Mouse (Mus musculus): ENCODE measurements around the gene Jph4.

Gene Jph4

DNA sequence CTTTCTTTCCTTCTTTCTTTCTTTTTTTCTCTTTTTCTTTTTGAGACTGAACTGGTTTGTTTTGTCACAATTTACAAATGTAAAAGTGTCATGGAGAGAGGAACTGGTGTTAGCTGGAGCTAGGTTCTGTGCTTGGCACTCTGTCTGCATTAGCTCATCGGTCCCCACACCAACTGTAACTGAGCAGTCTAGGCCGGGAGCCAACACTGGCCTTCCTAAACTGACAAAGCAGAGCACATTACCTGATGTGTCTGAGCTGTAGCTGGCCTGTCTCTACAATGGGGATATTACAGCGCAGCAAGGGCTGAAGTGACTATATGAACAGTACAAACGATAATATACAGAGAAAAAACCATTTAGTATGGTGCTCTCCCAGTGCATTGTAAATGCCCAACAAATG, 2.1 kb upstream of the Jph4 start:
- DNase-seq (ENCODE audit: low spot score in 2 of 2): no peak

DNA sequence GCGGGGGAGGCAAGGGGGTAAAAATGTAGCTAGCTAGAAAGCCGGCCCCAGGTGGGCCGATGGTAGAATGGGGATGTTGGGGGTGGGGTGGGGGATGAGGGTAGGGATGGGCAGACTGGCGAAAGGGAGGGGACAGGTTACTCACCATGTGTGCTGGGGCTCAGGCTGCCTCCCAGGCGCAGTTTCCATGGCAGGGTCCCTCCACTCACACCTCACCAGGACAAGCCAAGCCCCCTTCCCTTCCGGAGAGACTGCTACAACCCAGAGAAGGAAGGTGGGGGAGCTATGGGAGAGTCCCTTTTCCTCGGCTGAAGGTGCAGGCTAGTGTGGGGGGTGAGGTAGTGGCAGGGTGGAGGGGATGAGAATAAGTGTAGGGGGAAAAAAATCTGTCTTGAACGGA, 889 bp downstream of the Jph4 start:
- peak in 1 of 2 experiments; percentile 26 for DNase-seq (ENCODE audit: low spot score in 2 of 2)

DNA sequence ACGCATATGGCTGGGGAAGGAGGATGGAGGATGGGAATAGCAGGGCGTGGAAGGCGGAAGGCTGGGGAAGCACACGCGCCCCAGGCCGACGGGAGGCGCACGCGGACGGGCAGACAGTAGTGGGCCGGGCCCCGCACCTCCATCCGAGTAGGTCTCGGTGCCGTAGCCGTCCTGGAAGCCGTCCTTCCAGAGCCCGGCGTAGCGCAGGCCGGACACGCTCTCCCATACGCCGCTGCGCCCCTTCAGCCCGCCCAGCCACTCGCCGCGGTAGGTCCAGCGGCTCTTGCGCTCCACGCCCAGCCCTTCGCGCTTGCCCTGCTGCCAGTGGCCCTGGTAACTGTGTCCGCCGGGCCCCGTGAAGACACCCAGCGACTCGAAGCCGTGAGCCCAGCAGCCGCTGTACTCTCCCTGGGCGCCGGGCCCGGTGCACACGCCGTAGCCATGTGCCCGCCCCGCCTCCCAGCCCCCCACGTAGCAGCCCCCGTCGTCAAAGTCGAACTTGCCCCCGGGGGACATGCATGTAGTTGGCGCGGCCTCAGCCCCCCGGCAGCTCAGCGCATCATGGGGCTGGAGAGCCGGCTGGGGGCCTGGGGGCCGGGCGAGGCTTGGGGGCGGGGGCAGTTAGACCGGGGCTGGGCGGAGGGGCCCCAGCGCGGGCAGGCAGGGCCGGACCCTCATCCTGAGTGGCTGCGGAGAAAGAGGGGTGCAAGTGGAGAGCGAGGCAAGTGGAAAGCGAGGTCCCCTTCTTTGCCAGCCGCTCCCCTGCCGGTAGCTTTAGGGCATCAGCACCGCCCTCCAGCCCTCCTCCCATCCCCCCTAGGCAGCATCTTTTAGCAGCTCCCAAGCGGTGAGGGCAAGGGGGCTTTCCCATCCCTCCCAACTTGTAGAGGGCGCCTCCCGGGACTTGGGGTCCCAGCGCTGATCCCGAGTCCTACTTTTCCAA, 1.7 kb downstream of the Jph4 start:
- peak in 1 of 2 experiments; percentile 63 for DNase-seq (ENCODE audit: low spot score in 2 of 2)

DNA sequence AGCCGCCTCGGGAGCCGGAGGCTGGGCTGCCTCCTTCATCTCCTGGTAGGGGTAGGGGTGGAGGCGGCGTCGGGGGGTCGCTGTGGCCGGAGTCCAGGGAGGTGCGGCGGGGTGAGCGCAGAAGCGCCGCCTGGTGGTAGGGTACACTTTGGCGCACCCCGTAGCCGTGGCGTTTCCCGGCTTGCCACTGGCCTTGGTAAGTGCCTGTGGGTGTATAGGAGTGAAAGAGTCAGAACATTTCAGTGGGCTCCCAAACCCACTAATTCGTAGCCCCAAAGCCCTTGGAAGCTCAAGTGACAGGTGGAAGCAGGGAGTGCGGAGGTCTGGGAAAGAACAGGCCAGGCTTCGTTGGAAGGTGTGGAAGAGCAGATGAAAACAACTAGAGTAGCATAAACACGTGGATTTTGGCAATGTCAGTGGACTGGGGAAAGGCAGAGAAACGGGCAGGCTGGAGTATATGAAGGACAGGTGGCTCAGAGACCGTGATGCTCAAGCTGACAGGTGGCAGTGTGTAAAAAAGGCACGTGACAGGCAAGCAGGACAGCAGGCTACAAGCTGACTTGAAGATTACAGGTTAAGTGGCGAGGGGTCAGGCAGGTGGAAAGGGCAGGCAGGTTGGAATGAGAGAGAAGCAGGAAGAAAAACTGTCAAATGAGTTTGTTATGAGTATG, 2.6 kb downstream of the Jph4 start:
- peak in 1 of 2 experiments; percentile 36 for DNase-seq (ENCODE audit: low spot score in 2 of 2)

DNA sequence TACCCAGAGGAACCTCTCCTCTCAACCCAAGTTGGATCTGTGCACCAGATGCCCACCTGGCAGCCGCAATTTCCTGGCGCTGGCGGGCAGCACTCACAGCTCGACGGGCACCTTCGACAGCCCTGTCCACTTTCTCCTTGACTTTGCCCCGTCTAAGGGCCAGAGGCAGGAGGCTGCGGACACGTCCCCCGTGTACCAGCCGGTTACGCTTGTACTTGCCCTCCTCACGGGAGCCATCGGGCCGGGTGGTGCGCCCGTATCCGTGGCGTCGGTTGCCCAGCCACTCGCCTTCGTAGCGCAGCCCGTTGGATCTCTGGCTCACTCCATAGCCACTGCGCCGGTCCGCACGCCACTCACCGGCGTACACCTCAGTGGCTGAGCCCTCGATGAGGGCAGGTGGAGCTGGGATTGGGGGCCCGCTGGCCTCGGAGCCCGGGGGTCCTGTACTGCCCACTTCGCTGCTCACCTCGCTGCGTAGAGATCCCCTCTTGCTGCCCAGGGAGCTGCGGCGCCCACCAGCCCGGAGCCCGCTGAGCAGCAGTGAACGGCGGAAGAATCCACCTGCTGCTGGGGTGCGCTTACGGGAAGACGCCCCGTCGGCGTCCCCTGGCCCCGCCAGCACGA, 3.3 kb downstream of the Jph4 start:
- peak in 1 of 2 experiments; percentile 24 for DNase-seq (ENCODE audit: low spot score in 2 of 2)

DNA sequence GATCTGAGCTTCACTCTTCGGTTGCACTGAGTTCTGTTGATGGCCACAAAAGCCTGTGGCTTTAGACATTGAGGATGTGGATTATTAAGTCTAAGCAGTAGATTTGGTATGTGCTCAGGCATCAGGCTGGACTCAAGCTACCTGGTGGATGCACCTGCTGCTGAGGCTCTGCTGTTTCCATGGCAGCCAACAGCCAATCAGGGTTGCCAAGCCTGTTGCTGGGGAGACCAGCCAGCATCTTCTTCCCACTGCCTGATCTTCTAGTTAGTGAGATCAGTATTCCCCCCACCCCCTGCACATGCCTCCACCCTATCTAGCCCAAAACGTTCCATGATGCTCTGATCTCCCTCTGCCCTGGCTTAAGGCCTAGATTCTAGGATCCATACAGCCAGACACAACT, 5.0 kb downstream of the Jph4 start:
- peak in 1 of 2 experiments; percentile 60 for DNase-seq (ENCODE audit: low spot score in 2 of 2)

DNA sequence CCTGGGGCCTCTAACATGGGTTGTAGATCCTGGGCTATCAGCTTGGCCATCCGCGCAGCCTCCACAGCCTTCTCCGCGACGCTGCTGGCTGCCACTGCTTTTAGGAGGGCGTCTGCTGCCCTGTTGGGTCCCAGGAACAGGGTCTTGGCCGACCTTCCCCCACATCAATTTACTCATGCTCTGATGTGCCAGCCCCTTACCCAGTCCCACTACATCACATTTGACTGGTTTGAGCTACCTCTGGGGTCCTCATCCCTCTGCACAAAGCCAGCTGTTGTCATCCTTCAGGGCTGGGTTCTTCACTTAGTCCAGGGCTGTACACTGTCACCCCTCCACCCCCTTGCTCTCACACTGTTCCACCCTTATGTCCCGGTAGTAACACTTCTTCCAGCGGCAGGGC, 6.7 kb downstream of the Jph4 start:
- DNase-seq (ENCODE audit: low spot score in 2 of 2): no peak

DNA sequence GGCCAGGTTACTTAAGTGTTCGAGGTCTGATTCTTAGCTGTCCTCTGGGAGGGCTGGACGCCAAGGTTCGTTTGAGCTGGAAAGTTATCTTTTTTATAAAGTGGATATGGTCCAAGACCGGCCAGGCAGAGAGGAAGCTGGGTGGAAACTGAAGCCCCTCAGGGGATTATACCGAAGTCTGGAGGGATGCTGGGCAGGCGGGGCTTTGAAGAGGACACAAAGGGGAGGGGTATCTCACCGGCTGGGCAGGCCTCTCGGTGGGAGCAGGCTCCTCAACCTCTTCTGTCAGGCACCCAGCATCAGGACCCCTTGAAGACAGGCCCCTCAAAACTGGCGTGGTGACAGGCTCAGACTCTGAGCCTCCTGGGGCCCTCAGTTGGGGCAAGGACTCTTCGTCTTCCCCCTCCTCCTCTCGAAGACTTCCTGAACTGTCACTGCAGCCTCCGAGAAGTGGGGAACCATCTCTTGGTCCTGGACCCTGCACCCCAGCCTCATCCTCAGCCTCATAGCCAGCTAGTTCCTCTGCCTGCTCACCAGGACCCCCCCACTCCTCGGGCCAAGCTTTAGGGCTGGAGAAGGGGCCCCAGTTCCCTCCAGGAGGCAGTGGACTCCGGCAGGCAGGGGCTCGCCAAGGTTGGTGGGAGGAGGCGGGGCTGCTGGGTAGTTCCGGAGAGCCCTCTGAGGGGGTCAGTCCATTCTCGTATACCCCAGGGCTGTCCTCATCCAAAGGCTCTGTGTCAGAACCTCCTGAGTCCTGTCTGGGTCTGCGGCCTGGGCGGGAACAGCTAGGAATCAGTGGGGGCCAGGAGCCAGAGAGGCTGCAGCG, 7.5 kb downstream of the Jph4 start:
- DNase-seq (ENCODE audit: low spot score in 2 of 2): peak in 1 of 2 experiments; percentile 34

DNA sequence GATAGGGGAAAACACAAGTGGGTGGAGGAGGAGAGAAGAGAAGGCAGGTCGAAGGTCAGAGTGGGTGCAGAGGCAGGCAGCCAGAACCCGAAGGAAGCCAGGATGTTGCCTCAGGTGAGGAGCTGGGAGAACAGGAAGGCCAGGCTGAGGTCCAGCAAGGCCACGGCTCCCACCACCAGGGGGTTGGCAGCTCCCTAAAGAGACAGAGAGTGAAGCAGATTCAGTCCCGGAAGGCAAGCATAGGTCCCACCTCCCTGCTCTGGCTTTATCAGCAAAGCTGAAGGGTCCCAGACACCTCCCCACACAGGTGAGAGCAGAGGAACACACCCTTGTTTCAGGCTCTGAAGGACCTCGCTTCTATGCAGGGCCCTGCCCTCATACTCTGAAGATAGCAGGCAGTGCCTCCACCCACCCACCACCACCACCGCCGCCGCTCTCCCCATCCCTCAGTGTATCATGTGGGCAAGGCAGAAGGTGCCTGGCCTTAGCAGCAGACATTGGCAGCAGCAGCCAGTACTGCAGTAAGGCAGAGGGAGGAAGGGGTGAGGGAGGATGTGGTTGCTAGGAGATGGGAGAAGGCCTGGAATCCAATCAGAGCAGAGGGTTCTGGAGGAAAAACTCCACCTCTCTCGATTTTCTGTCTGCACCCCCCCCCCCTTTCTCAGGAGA, 8.4 kb downstream of the Jph4 start:
- DNase-seq (ENCODE audit: low spot score in 2 of 2): peak; percentile 74 to 84

DNA sequence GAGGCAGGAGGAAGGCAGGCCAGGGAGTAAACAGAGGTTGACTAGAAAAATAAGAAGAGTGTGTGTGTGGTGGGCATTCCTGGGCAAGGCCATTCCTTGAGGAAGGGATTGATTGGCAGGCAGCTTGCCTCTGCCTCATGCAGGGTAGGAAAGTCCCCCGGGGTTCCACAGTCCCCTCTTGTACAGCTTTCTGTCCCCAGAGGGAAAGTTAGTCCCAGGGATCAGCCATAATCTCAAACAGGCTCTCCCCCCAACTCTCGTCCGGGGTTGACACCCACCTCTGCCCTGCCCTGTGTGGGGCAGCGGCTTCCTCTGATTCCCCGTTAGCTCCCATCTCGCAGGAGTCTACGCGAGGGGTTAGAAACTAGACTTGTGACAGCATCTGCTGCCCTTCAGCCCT, 9.7 kb downstream of the Jph4 start:
- DNase-seq (ENCODE audit: low spot score in 2 of 2): no peak

DNA sequence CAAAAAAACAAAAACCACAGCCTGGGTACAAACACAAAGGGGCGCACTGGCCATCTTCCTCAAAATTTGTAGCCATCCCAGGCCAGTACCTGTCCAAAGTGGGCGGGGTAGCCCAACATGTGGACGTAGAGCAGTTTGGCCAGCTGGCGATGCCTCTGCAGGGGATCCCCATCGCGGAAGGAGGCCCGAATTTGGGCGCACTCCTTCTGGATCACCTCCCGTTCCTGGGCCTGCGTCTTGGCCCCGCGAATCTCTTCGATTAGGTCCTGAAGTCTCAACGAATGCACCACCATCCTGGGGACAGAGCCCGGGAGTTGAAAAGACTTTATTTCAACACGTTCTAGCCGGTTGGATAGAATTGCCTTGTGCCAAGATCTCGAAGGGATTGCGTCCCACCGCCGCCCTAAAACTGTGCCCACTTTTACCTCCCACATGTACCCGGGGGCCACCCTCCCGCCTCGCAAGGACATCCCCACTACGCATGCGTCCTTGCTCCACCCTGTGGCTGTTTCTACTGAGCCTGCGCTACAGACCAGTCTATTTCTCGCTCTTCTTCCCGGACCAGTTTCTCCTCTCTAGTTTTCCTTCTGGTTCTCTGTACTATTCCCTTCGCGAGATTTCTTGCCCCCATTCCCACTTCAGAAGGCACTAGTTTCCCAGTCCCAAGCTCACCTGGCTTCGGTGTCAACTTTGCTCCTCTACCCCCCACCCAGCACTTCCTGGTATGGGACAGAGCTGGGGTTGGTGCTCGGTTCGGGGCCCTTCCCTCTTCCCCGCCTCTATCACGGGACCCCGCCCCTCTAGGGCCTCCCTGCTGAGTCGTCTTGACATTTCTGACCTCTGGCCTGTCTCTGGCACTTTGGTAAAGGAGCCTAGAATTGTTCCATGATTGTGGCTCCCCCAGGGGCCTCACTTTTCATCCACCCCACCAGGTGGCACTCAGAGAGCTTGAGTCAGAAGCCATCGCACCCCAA, 10.6 kb downstream of the Jph4 start, which contains the start of gene Ap1g2:
Gene Ap1g2 (minus strand): TSS at position 758 of the 974 bp plus-strand sequence.
- peak; percentile 78 to 81 for DNase-seq (ENCODE audit: low spot score in 2 of 2)

DNA sequence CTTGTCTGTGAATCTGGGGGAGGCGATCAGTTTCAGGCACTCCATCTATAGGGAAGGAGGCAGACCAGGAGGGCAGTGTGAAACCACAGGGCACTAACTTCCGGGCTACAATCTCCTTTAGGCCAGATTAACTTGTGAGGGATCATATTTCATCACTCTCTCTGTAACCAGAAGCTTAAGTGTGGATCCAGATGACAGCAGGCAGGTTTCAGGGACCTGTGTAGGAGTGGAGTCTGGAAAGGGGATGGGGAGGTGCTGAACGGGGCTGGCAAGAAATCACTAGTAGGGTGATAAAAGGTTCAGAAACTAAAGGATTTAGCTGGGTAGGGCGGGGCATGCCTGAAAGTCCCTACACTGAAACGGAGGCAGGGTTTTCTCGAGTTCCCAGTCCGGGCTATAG, 11.3 kb downstream of the Jph4 start:
- no peak for DNase-seq (ENCODE audit: low spot score in 2 of 2)

DNA sequence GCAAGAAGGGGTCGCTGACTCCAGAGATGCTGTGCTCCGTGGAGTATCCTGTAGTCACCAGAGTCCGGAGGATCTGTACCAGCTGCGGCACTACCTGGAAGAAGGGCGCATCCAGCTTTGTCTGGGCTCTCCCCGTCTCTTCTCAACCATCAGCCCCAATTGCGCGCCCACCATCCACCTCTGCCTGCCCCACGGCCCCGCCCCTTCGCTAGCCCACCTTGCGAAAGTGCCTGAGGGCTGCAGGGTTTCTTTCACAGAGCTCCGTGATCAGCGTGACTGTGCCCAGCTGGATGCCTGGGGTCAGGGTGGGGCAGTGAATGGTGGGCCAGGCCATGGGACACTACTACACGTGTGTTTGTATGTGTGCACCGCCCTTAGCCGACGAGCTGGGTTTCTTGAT, 12.4 kb downstream of the Jph4 start:
- no peak for DNase-seq (ENCODE audit: low spot score in 2 of 2)

DNA sequence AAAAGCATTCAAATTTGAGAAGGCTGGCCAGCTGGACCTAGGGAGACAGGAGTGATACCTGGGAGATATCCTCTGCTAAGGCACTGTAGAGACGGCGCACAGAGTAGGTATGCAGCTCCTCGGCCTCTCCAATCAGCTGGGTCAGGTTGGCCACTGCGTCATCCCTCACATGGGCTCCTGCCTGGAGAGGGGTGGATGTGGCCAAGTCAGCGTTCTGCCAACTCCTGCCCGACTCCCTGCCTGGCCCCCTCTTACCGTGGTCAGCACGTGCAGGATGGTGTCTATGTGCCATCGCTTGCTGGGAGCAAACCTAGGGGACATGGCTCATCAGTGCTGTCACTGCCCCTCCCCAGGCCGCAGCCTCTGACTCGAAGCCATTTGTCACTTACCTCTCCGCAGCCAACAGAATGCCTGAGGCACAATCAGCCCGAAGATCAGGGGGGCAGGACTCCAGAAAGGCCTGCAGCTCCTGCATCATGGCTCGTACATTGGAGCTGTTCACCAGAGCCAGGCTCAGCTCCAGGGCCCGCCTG, 14.4 kb downstream of the Jph4 start:
- no peak for DNase-seq (ENCODE audit: low spot score in 2 of 2)

DNA sequence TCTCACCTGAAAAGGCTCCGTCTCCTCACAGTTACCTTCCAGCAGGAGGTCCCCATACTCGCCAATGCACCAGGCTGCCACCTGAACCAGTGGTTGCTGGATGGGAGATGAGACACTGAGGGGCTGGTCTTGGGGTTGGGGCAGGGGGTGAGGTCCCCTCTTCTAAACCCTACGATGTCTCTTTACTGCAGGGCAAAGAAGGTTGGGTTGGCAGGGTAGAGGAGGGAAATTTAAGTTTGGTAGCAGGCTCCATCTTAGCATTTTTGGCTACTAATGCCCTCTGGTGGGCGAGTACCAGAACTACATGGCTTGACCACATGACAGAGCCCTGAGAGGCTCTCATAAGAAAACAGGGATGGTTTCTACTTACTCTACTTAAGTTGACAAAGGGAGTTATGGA, 15.1 kb downstream of the Jph4 start:
- no peak for DNase-seq (ENCODE audit: low spot score in 2 of 2)

DNA sequence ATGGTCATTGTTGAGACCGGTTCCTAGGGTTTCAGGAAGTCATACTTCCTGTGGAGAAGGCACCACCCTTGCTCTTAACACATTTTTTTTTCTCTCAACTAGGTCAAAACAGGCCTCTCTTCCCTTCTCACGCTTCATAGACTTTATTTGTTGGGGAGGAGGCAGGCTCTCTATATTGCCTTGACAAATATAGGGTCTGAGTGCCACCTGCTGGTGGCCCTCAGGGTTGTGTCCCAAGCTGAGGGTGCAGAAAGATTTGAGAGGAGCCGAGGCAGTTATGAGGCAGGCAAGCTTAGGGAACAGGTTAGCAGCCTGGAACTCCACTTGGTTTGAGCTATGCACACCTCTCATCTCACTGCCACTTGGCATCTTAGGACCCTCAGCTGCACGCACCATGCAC, 18.7 kb downstream of the Jph4 start:
- DNase-seq (ENCODE audit: low spot score in 2 of 2): no peak

DNA sequence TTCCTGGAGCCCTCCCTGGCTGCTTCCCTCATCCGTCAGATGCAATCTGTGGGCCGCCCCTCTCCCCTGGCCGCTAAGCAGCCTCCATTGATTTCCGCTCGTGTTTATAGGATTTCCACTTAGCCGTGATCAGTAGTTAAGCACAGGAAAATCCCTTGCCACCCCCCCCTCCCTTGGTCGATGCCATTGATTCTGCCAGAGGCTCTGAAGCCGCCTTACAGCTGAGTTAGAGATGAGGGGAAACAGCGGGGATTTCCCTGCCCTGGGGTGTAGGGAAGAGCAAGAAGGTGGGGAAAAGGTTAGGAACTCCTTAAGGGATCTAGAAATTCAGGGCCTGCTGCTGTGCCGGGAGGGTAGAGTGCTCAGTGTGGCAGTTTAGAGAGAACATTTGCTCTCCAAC, 19.1 kb downstream of the Jph4 start:
- no peak for DNase-seq (ENCODE audit: low spot score in 2 of 2)

DNA sequence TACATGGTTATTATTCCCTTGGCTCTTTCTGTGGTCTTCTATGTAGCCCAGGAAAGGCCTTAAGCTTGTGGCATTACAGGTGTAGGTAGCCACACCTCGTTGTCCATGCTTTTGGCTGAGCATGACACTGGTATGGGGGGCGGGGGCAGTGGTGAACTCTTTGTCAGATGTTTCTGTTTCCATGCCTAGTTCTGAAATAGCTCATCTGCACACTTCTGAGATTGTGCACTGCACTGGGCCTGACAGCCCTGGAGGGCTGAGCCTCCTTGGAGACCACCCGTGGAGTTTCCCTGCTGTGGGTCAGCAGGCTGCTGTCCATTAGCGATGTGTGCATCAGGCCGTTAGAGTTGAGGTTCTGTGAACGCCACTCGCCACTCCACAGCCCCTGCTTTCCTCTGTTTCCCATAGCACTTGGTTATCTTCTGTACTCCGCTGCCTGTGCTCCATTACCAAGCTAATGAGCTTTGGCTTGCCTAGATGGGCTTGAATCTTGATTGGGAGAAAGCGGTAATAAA, 20.1 kb downstream of the Jph4 start:
- no peak for DNase-seq (ENCODE audit: low spot score in 2 of 2)

DNA sequence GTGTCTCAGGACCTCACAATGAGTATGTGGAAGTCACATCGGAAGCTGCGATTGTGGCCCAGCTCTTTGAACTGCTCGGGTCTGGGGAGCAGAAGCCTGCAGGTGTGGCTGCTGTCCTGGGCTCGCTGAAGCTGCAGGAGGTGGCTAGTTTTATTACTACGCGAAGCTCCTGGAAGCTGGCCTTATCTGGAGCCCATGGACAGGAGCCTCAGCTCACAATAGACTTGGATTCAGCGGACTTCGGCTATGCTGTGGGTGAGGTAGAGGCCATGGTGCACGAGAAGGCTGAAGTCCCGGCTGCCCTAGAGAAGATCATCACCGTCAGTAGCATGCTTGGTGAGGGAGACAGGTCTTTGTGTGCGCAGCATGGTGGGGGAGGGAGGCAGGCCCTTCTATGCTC, 21.1 kb downstream of the Jph4 start:
- DNase-seq (ENCODE audit: low spot score in 2 of 2): no peak

Data from frontal cortex, postnatal 10 days (tissue).